Mouse (Mus musculus) testis, adult 2 months (tissue): ENCODE measurements around the gene Slc4a4. TPM values are rescaled to one million over a fixed set of nuclear protein-coding genes. Genes with fewer than 3 reads are reported as not detected.

Experiments
- H3K27ac ChIP-seq: fragments of 200-500 bp; 2 replicates; pipeline ENCODE4 v1.5.1; 2012; ENCODE audit warnings: low read depth, low read length; ENCODE audit not compliant: control insufficient read depth, insufficient read depth
- H3K27me3 ChIP-seq: fragments of 200-500 bp; 2 replicates; pipeline ENCODE4 v1.6.1; 2012; ENCODE audit warnings: mild to moderate bottlenecking, low read length, moderate library complexity; ENCODE audit not compliant: control insufficient read depth, insufficient read depth
- H3K36me3 ChIP-seq: fragments of 200-500 bp; 2 replicates; pipeline ENCODE4 v1.6.1; 2012; ENCODE audit warnings: mild to moderate bottlenecking, low read length; ENCODE audit not compliant: control insufficient read depth, insufficient read depth
- H3K4me1 ChIP-seq: fragments of 200-500 bp; 2 replicates; pipeline ENCODE4 v1.6.1; 2012; ENCODE audit warnings: low read length; ENCODE audit not compliant: control insufficient read depth, insufficient read depth
- H3K4me3 ChIP-seq: fragments of 200-500 bp; 2 replicates; pipeline ENCODE4 v1.5.1; 2012; ENCODE audit warnings: low read depth, mild to moderate bottlenecking, low read length, moderate library complexity, mixed read lengths; ENCODE audit not compliant: control insufficient read depth
- CTCF ChIP-seq: fragments of 200-500 bp; IDR thresholded peaks from 2 replicates; pipeline ENCODE4 v1.5.1; 2012; ENCODE audit warnings: low read depth, mild to moderate bottlenecking, inconsistent platforms, low read length, moderate library complexity; ENCODE audit not compliant: control insufficient read depth, insufficient read depth, insufficient replicate concordance
- POLR2A ChIP-seq: fragments of 200-500 bp; IDR thresholded peaks from 2 replicates; pipeline ENCODE4 v1.6.1; 2012; ENCODE audit warnings: low read depth, mild to moderate bottlenecking, inconsistent platforms, low read length, moderate library complexity; ENCODE audit not compliant: control insufficient read depth
- polyA plus RNA-seq: library from polyadenylated mRNA; depleted of rRNA; stranded (reverse); fragments of >200 nt; gene quantifications from 2 replicates; pipeline ENCODE4 v1.2.3, GENCODE M21; 2012

Gene Slc4a4
- polyA plus RNA-seq, 1 experiment, result 0.38 TPM

GRCm38 (mm10) chr5:88945661-88946339, 59.2 kb downstream of the Slc4a4 start:
- H3K4me1 ChIP-seq, result no peaks in the 10 kb centered on the region
- no peak overlapping the region for H3K27ac ChIP-seq
- no peak for TF ChIP-seq CTCF
- TF ChIP-seq POLR2A, result no peak
- no peaks in the 10 kb centered on the region for H3K36me3 ChIP-seq
- H3K27me3 ChIP-seq, result no peaks in the 10 kb centered on the region
- no peak overlapping the region for H3K4me3 ChIP-seq

DNA sequence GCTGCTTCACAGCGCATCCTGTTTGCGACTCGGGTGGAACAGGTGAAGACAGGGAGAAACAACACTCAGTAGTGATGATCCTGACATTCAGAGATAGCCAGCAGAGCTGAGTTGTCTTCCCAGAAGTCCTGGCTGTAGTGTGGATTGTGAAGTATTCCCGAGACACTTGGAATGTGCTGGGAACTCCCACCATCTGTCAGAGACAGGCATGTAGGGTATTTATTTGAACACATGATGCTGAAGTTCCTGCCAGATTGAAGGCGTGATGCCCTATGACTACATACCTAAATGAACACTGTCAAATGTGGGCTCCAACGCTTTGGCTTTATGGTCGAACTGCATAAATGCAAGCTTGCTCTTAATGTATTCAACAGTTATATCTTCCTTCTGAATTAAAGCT, 63.7 kb downstream of the Slc4a4 start:
- Histone ChIP-seq H3K27ac (no peak overlapping the region), H3K4me3 (no peak overlapping the region), H3K36me3 (no peaks in the 10 kb centered on the region), H3K4me1 (no peaks in the 10 kb centered on the region), H3K27me3 (no peaks in the 10 kb centered on the region)
- TF ChIP-seq POLR2A (no peak), CTCF (no peak)

GRCm38 (mm10) chr5:88952757-88953577, 66.3 kb downstream of the Slc4a4 start:
- Histone ChIP-seq H3K27me3 (no peaks in the 10 kb centered on the region), H3K36me3 (no peaks in the 10 kb centered on the region), H3K4me3 (no peak overlapping the region), H3K4me1 (no peaks in the 10 kb centered on the region), H3K27ac (no peak overlapping the region)
- no peak for TF ChIP-seq CTCF
- no peak for TF ChIP-seq POLR2A

DNA sequence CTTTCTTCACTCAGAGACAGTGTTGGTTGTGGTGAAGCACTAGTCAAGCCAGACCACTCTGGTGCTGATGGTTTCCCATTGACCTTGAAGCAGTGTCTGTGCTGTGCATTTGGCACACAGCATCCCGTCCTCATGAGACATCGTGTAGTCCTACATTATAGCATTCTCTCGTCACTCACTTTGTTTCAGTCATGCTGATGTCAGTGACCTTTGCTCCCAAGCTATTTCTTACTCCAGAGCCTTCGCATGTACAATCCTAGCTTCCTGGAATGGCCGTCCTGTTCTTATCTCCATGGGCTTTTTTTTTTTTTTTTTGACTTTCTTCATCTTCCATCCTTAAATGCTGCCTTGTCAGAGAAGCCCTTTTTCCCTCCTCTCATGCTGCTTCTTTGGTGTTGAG, 71.1 kb downstream of the Slc4a4 start:
- H3K27me3 ChIP-seq, result no peaks in the 10 kb centered on the region
- TF ChIP-seq CTCF, result no peak

GRCm38 (mm10) chr5:88958966-88959365, 72.3 kb downstream of the Slc4a4 start:
- no peaks in the 10 kb centered on the region for H3K27me3 ChIP-seq
- H3K4me3 ChIP-seq, result no peak overlapping the region
- H3K36me3 ChIP-seq, result no peaks in the 10 kb centered on the region
- no peaks in the 10 kb centered on the region for H3K4me1 ChIP-seq
- H3K27ac ChIP-seq, result no peak overlapping the region
- TF ChIP-seq POLR2A (no peak), CTCF (no peak)

More for the DNA sequence above, 71.1 kb downstream of the Slc4a4 start:
- Histone ChIP-seq H3K4me1 (no peaks in the 10 kb centered on the region), H3K27ac (no peak overlapping the region), H3K36me3 (no peaks in the 10 kb centered on the region), H3K4me3 (no peak overlapping the region)

DNA sequence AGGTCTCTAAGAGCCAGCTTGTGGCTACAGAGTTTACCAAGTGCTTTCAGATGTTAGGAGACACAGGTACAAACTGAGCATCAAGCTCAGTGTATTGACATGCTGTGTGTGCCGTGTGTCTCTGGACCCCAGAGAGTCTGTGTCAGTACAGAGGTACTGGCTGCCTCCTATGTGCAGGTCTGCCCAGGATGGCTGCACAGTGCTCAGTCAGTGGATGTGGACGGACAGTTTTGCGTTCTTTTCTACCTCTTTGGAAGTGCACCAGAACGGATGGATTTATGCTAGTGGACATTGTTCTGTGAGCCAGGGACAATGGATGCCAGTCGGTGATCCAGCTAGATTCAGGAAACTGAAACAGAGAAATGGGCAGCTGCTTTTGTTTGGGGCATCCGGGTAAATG, 72.8 kb downstream of the Slc4a4 start:
- Histone ChIP-seq H3K27ac (no peak overlapping the region), H3K4me1 (no peaks in the 10 kb centered on the region), H3K27me3 (no peaks in the 10 kb centered on the region), H3K4me3 (no peak overlapping the region), H3K36me3 (no peaks in the 10 kb centered on the region)
- no peak for TF ChIP-seq CTCF
- no peak for TF ChIP-seq POLR2A

DNA sequence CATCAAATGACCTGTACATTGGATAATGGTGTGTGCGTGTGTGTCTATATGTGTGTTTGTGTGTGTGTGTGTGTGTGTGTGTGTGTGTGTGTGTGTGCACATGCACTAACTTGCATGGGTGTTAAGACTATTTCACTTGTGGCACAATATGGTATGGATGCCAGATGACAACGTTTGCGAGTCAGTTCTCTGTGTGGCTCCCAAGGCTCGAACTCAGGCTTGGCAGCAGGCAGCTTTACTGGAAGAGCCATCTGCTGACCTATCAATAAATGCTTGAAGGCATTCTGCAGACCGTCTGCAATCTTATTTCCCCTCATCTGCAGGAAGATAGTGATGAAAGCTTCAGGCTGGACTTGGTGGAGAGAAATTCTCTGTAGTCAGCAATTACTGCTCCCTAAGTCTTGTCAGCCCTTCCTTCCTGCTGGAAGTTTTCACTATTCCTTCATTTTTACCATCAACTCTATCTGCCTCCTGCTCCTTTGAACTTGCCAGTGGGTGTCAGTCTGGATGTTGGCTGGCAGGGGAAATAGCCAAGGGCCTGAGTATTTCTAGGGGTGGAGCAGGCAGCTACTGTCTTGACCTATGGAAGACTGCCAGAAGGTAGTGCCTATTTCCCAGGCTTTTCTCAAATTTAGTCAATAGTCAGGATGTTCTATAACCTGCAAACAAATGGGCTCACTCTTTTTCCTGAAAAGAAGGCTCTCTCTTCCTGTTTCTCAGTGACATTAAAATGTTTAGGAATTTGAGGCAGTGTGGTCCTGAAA, 73.9 kb downstream of the Slc4a4 start:
- no peaks in the 10 kb centered on the region for H3K27me3 ChIP-seq
- no peaks in the 10 kb centered on the region for H3K4me1 ChIP-seq
- no peaks in the 10 kb centered on the region for H3K36me3 ChIP-seq
- TF ChIP-seq CTCF (no peak), POLR2A (no peak)
- H3K4me3 ChIP-seq, result no peak overlapping the region
- H3K27ac ChIP-seq, result no peak overlapping the region
